Mouse (Mus musculus) MN1 (cell line): ENCODE measurements at regions not wholly inside any gene's neighbourhood (a gene's known extent, or its start where the extent isn't known, plus 50 kb on each side); places are given as distances from the start of the nearest gene placed in this dataset.

Experiments used
- DNase-seq: peaks from one replicate; pipeline ENCODE4 v3.0.0-alpha.2; 2016; ENCODE audit warnings: low spot score

GRCm38 (mm10) chr2:50535085-50535878, 238.7 kb upstream of the Mmadhc start:
- no peak for DNase-seq

- DNase-seq, result no peak
These were observed 237.1 kb upstream of the Mmadhc start for GRCm38 (mm10) chr2:50533702-50534101.

- no peak for DNase-seq
These were observed 230.8 kb upstream of the Mmadhc start for GRCm38 (mm10) chr2:50527425-50527824.

- DNase-seq, result no peak
These were observed 228.4 kb upstream of the Mmadhc start for GRCm38 (mm10) chr2:50524838-50525615.

GRCm38 (mm10) chr2:50520169-50520568, 223.6 kb upstream of the Mmadhc start:
- no peak for DNase-seq

GRCm38 (mm10) chr2:50519129-50519504, 222.5 kb upstream of the Mmadhc start:
- no peak for DNase-seq

GRCm38 (mm10) chr2:50518371-50519128, 221.9 kb upstream of the Mmadhc start:
- DNase-seq, result no peak

GRCm38 (mm10) chr2:50513276-50513675, 216.7 kb upstream of the Mmadhc start:
- DNase-seq, result no peak

GRCm38 (mm10) chr2:50498713-50499112, 202.1 kb upstream of the Mmadhc start:
- no peak for DNase-seq

GRCm38 (mm10) chr2:50496057-50496433, 199.4 kb upstream of the Mmadhc start:
- DNase-seq, result no peak

- DNase-seq, result no peak
These were observed 198.8 kb upstream of the Mmadhc start for GRCm38 (mm10) chr2:50495141-50496056.

GRCm38 (mm10) chr2:50493597-50494335, 197.2 kb upstream of the Mmadhc start:
- no peak for DNase-seq

GRCm38 (mm10) chr2:50463799-50464198, 167.2 kb upstream of the Mmadhc start:
- DNase-seq, result no peak

GRCm38 (mm10) chr2:50462378-50462777, 165.8 kb upstream of the Mmadhc start:
- no peak for DNase-seq

GRCm38 (mm10) chr2:50456654-50457053, 160.1 kb upstream of the Mmadhc start:
- DNase-seq, result no peak

GRCm38 (mm10) chr2:50448117-50448516, 151.5 kb upstream of the Mmadhc start:
- no peak for DNase-seq

GRCm38 (mm10) chr2:50445963-50446485, 149.4 kb upstream of the Mmadhc start:
- no peak for DNase-seq

GRCm38 (mm10) chr2:50440333-50440732, 143.7 kb upstream of the Mmadhc start:
- no peak for DNase-seq

- DNase-seq, result no peak
These were observed 136.6 kb upstream of the Mmadhc start for GRCm38 (mm10) chr2:50433166-50433565.

GRCm38 (mm10) chr2:50425151-50425550, 128.6 kb upstream of the Mmadhc start:
- no peak for DNase-seq

- DNase-seq, result no peak
These were observed 123.0 kb upstream of the Mmadhc start for GRCm38 (mm10) chr2:50419648-50420047.
